Mouse (Mus musculus): Measurements from ENCODE around the gene Ocel1. TPM values are rescaled to one million over a fixed set of nuclear protein-coding genes. Genes with fewer than 3 reads are reported as not detected.
"Not testable (repeated sequence)": the region's sequence is repeated elsewhere in the genome, so short reads cannot be mapped to it uniquely, and the experiment has no call there.

Ocel1 gene
- total RNA-seq (2021) (10 to 100 TPM; 12.4 to 15.2 TPM), polyA plus RNA-seq (2012; rRNA removed) (8.0 and 9.1 TPM in 2 replicates)
- long read RNA-seq, transcript Ocel1-201 (4 exons, 1,611 nt) = major isoform, 6 of 9 reads
- long read RNA-seq, partial matches to known transcripts = 0 of 9 reads
- long read RNA-seq, other reads (novel, unspliced or antisense) = 2 of 9 reads

DNA sequence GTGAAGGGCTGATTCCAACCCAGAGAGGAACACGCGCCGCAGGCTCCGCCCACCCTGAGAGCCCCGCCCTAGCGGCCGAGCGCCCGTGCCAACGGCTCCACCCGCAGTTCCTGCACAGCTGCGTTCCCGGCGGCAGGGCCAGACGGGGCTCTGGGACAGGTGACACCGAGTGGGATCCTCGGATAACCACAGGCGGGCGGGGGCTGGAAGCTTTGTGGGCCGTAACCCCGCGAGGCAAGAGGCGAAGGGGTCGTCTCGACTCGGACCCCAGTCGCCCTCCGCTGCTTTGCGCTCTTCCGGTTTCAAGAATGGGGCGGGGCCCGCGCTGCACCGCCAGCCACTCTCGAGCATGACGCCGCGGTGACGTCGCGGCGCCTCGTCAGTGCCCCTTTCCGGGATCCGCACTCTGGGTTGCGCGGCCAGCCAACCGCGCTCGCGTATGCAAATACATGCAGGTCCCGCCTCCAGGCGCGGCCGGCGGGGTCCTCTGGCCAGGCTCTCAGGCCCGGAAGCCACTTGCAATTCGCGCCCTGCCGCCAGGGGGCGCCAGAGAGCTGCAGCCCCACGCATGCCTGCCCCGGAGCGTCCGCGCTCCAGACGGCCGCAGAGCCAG lies at the start of gene Ocel1:
Ocel1 (plus strand) TSS at position 63 of the 613 bp plus-strand sequence.
- DNase-seq = peak; percentile 98 to 99
- Histone ChIP-seq H3K27ac (peak within 1 kb of the TSS; percentile 99), H3K4me3 (peak within 1 kb of the TSS; percentile 82), H3K9ac (ENCODE audit: low read depth, low read length) (peak within 1 kb of the TSS; percentile 94), H3K36me3 (ENCODE audit: control insufficient read depth, insufficient read depth, low read length) (no peaks in the 10 kb centered on the region), H3K79me2 (replicated peaks; ENCODE audit: control insufficient read depth, insufficient read depth, low read length) (no peaks in the 10 kb centered on the region), H3K4me1 (ENCODE audit: control insufficient read depth, insufficient read depth, low read length) (peaks cover 7% of the 10 kb centered on the region), H3K27me3 (ENCODE audit: control insufficient read depth, insufficient read depth, low read length) (no peaks in the 10 kb centered on the region)
- TF ChIP-seq CTCF (IDR thresholded peaks at IDR 0.05) (peak; percentile 95), POLR2A (IDR thresholded peaks at IDR 0.05; ENCODE audit: insufficient read depth, low read depth, low read length) (peak; percentile 90), EP300 (IDR thresholded peaks at IDR 0.05; ENCODE audit: insufficient read depth, low read depth, low read length) (0 out of 2 replicates have a peak, but pooled peaks have one; percentile 48)
- intact Hi-C loops (cut with DNase I) = loop anchor here (1.0 kb wide), 1 partner anchor 35 kb away; the partner anchor contains the start of gene Ankle1
- WGBS = 1% methylated on average over 68 of the region's 68 CpGs

GRCm38 (mm10) chr8:71322939-71323338 lies 48.2 kb upstream of the Ocel1 start:
- H3K79me2 ChIP-seq (replicated peaks; ENCODE audit: control insufficient read depth, insufficient read depth, low read length) = no peaks in the 10 kb centered on the region
- no peaks in the 10 kb centered on the region for H3K36me3 ChIP-seq (ENCODE audit: control insufficient read depth, insufficient read depth, low read length)
- H3K27me3 ChIP-seq (ENCODE audit: control insufficient read depth, insufficient read depth, low read length) = no peaks in the 10 kb centered on the region
- no peak overlapping the region for H3K4me3 ChIP-seq
- H3K27ac ChIP-seq = no peak overlapping the region
- intact Hi-C loops (cut with DNase I) = loop anchor here (5.0 to 10.0 kb wide), 2 partner anchors 39 to 98 kb away; no protein-coding TSS in a partner anchor
- no peak for TF ChIP-seq CTCF (IDR thresholded peaks at IDR 0.05)
- no peak for TF ChIP-seq POLR2A (IDR thresholded peaks at IDR 0.05; ENCODE audit: insufficient read depth, low read depth, low read length)
- no peak for TF ChIP-seq EP300 (IDR thresholded peaks at IDR 0.05; ENCODE audit: insufficient read depth, low read depth, low read length)
- WGBS = 95% methylated on average over 3 of the region's 3 CpGs
- no peak for DNase-seq
- H3K9ac ChIP-seq (ENCODE audit: low read depth, low read length) = no peak overlapping the region
- no peaks in the 10 kb centered on the region; the same call in 1 of the 2 replicates for H3K4me1 ChIP-seq (ENCODE audit: control insufficient read depth, insufficient read depth, low read length)

GRCm38 (mm10) chr8:71324848-71325247 lies 46.2 kb upstream of the Ocel1 start:
- TF ChIP-seq POLR2A (IDR thresholded peaks at IDR 0.05; ENCODE audit: insufficient read depth, low read depth, low read length) (no peak), CTCF (IDR thresholded peaks at IDR 0.05) (peak; percentile 66), EP300 (IDR thresholded peaks at IDR 0.05; ENCODE audit: insufficient read depth, low read depth, low read length) (peak; percentile 85; the same call in 1 of the 2 replicates)
- 92% methylated on average over 1 of the region's 1 CpGs for WGBS
- no peaks in the 10 kb centered on the region for H3K79me2 ChIP-seq (replicated peaks; ENCODE audit: control insufficient read depth, insufficient read depth, low read length)
- H3K27ac ChIP-seq = no peak overlapping the region
- DNase-seq = peak; percentile 46 to 54
- H3K36me3 ChIP-seq (ENCODE audit: control insufficient read depth, insufficient read depth, low read length) = no peaks in the 10 kb centered on the region
- H3K4me3 ChIP-seq = no peak overlapping the region
- H3K9ac ChIP-seq (ENCODE audit: low read depth, low read length) = no peak overlapping the region
- no peaks in the 10 kb centered on the region for H3K4me1 ChIP-seq (ENCODE audit: control insufficient read depth, insufficient read depth, low read length)
- no peaks in the 10 kb centered on the region for H3K27me3 ChIP-seq (ENCODE audit: control insufficient read depth, insufficient read depth, low read length)
- intact Hi-C loops (cut with DNase I) = loop anchor here (2.0 to 10.0 kb wide), 3 partner anchors 37 to 100 kb away; partner anchors contain the start of genes Haus8 and Myo9b

DNA sequence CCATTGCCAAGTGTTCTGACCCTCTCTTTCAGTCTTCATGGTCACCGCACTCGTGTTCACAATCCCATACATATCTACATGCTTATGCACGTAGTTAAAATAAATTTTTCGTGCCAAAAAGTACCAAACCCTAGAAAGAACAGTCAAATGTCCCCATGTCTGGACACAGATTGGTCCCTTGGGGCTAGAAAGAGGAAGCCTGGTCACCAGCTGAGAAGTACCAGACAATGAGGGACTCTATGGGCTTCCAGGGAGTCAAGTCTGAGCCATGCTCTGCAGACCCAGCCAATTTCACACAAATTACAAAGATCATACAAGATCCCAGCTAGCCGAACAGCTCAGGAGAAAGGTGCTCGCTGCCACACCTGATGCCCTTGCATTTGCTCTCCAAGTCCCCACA lies 33.3 kb upstream of the Ocel1 start:
- H3K27me3 ChIP-seq (ENCODE audit: control insufficient read depth, insufficient read depth, low read length); DNase-seq; H3K4me1 ChIP-seq (ENCODE audit: control insufficient read depth, insufficient read depth, low read length); intact Hi-C loops (cut with DNase I); H3K36me3 ChIP-seq (ENCODE audit: control insufficient read depth, insufficient read depth, low read length); H3K27ac ChIP-seq; H3K79me2 ChIP-seq (replicated peaks; ENCODE audit: control insufficient read depth, insufficient read depth, low read length); H3K4me3 ChIP-seq; H3K9ac ChIP-seq (ENCODE audit: low read depth, low read length): not testable (repeated sequence)
- 88% methylated on average over 6 of the region's 6 CpGs for WGBS

DNA sequence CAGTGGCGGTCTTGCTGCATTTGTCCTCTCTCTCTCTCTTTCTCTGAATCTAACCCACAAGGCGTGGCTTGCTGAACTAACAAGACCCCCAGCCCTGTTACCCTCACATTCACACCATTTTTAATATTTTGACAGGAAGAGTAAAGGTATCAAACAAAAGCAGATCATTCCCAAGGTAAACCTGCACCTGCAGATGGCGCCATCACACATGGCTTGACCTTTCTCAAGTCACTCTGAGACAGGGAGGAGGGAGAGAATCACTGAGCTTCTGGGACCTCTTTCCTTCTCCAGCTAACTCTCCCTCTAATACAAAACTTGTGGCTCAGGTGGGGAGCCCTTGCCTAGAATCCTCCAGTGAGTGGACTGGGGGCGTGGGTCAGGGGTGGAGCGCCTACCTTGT lies 30.5 kb upstream of the Ocel1 start:
- WGBS = 90% methylated on average over 5 of the region's 5 CpGs
- no peaks in the 10 kb centered on the region for H3K27me3 ChIP-seq (ENCODE audit: control insufficient read depth, insufficient read depth, low read length)
- H3K36me3 ChIP-seq (ENCODE audit: control insufficient read depth, insufficient read depth, low read length) = no peaks in the 10 kb centered on the region
- H3K79me2 ChIP-seq (replicated peaks; ENCODE audit: control insufficient read depth, insufficient read depth, low read length) = no peaks in the 10 kb centered on the region
- intact Hi-C loops (cut with DNase I) = loop anchor here (2.0 kb wide), 1 partner anchor 66 kb away; the partner anchor contains the start of gene Ankle1
- TF ChIP-seq CTCF (IDR thresholded peaks at IDR 0.05) (peak; percentile 69), EP300 (IDR thresholded peaks at IDR 0.05; ENCODE audit: insufficient read depth, low read depth, low read length) (no peak)
- H3K9ac ChIP-seq (ENCODE audit: low read depth, low read length) = no peak overlapping the region
- DNase-seq = peak in 1 of 2 experiments; percentile 43
- H3K4me3 ChIP-seq = no peak overlapping the region
- no peaks in the 10 kb centered on the region for H3K4me1 ChIP-seq (ENCODE audit: control insufficient read depth, insufficient read depth, low read length)
- H3K27ac ChIP-seq = no peak overlapping the region

- Histone ChIP-seq H3K27ac (no peak overlapping the region), H3K4me3 (no peak overlapping the region), H3K36me3 (ENCODE audit: control insufficient read depth, insufficient read depth, low read length) (no peaks in the 10 kb centered on the region), H3K4me1 (ENCODE audit: control insufficient read depth, insufficient read depth, low read length) (no peaks in the 10 kb centered on the region), H3K79me2 (replicated peaks; ENCODE audit: control insufficient read depth, insufficient read depth, low read length) (no peaks in the 10 kb centered on the region), H3K27me3 (ENCODE audit: control insufficient read depth, insufficient read depth, low read length) (no peaks in the 10 kb centered on the region), H3K9ac (ENCODE audit: low read depth, low read length) (no peak overlapping the region)
- 38% methylated on average over 1 of the region's 1 CpGs for WGBS
- TF ChIP-seq POLR2A (IDR thresholded peaks at IDR 0.05; ENCODE audit: insufficient read depth, low read depth, low read length) = no peak
- no peak for TF ChIP-seq CTCF (IDR thresholded peaks at IDR 0.05)
- no peak for TF ChIP-seq EP300 (IDR thresholded peaks at IDR 0.05; ENCODE audit: insufficient read depth, low read depth, low read length)
- intact Hi-C loops (cut with DNase I) = no loop called here
- DNase-seq = no peak
Measured at GRCm38 (mm10) chr8:71346581-71346980, 24.5 kb upstream of the Ocel1 start.

Data from heart, adult 2 months (tissue).